Mouse (Mus musculus): ENCODE results near the gene Zdhhc16.

Gene Zdhhc16

DNA sequence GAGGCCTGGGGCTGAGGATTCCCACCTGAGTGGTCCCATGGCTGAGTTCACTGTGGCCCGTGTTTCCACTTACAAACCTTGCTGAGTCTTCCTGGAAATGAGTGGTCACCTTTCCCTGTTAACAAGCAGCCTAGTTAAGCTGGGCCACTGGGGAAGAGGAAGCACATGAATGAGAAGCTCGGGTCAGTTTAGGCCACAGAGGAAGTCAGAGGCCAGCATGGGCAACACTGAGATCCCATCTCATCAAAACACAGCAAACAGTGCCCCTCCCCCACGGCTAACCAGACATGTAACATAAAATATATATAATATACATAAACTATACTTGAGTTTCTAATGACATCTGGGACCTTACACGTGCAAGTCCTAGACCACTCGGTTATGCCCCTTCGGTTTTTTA lies 56.5 kb downstream of the Zdhhc16 start:
- DNase-seq, result peak; percentile 95

GRCm38 (mm10) chr19:41991926-41992477 lies 58.7 kb downstream of the Zdhhc16 start:
- DNase-seq, result no peak

- no peak for DNase-seq
Observed at GRCm38 (mm10) chr19:41992971-41993370, 59.7 kb downstream of the Zdhhc16 start.

DNA sequence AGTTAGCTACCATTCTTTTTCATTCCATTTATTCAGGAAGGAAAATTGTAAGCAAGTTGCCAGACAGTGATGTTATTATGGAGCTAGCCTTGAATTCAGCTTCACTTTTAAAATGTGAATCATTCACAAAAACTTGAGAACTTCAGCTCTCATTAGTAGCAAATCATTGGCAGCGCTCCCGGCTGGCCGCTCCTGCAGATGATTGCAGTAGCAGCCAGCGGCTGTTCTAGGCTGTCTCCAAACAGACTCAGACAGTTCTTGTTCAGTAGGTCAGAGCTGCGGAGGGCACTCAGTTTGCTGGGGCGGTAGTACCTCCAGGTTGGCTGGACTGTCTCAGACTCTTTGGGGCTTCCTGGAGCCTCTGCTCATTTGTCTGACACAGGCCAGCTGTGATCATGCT lies 60.2 kb downstream of the Zdhhc16 start:
- peak; percentile 97 for DNase-seq

Data from heart, adult 11 months (tissue).